Mouse (Mus musculus): Measurements from ENCODE around the gene Trim25. TPM values are rescaled to one million over a fixed set of nuclear protein-coding genes. Genes with fewer than 3 reads are reported as not detected.

Trim25 gene
- polyA plus RNA-seq, 1 experiment from 2014 or later = 13.4 TPM

GRCm38 (mm10) chr11:89061362-89061761 lies 62.2 kb downstream of the Trim25 start:
- H3K4me1 ChIP-seq (ENCODE audit: insufficient read depth) = peaks cover 13% of the 10 kb centered on the region
- no peaks in the 10 kb centered on the region for H3K9me3 ChIP-seq (ENCODE audit: low read depth, low read length)
- no peak overlapping the region; the same call in 1 of the 2 replicates for H3K4me2 ChIP-seq
- H3K27ac ChIP-seq (ENCODE audit: low read depth) = no peak overlapping the region
- 79% methylated on average over 7 of the region's 7 CpGs for WGBS
- no peaks in the 10 kb centered on the region for H3K36me3 ChIP-seq (ENCODE audit: insufficient read depth)
- ATAC-seq (ENCODE audit: insufficient read depth) (no peak), DNase-seq (peak; percentile 18)
- H3K27me3 ChIP-seq (ENCODE audit: insufficient read depth, low read length) = no peaks in the 10 kb centered on the region
- TF ChIP-seq CTCF (IDR thresholded peaks at IDR 0.05; ENCODE audit: low read depth) = no peak
- H3K4me3 ChIP-seq (ENCODE audit: low read depth, low read length) = no peak overlapping the region
- no peak overlapping the region for H3K9ac ChIP-seq

DNA sequence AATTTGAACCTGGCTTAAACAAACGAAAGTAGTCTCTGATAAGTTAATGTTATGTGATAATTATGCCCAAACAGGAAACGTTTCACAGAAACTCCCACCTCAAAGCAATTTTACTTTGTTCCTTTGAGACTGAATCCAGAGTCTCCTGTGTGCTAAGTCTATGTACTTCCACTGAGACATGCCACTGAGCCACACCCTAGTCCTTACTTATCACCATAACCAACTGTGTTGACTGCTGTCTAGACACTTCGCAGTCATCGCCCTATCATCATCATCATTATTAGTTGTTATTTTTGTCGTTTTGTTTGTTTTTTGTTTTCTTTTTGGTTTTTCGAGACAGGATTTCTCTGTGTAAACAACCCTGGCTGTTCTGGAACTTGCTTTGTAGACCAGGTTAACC lies 65.1 kb downstream of the Trim25 start:
- no peak overlapping the region for H3K4me3 ChIP-seq (ENCODE audit: low read depth, low read length)
- H3K27ac ChIP-seq (ENCODE audit: low read depth) = no peak overlapping the region
- peaks cover 4% of the 10 kb centered on the region for H3K4me1 ChIP-seq (ENCODE audit: insufficient read depth)
- no peaks in the 10 kb centered on the region for H3K9me3 ChIP-seq (ENCODE audit: low read depth, low read length)
- WGBS = 74% methylated on average over 6 of the region's 6 CpGs
- no peak for TF ChIP-seq CTCF (IDR thresholded peaks at IDR 0.05; ENCODE audit: low read depth)
- H3K9ac ChIP-seq = no peak overlapping the region
- H3K36me3 ChIP-seq (ENCODE audit: insufficient read depth) = no peaks in the 10 kb centered on the region
- ATAC-seq (ENCODE audit: insufficient read depth) (no peak), DNase-seq (no peak)
- H3K4me2 ChIP-seq = no peak overlapping the region
- no peaks in the 10 kb centered on the region for H3K27me3 ChIP-seq (ENCODE audit: insufficient read depth, low read length)

GRCm38 (mm10) chr11:89065297-89065696 lies 66.1 kb downstream of the Trim25 start:
- no peaks in the 10 kb centered on the region for H3K36me3 ChIP-seq (ENCODE audit: insufficient read depth)
- no peaks in the 10 kb centered on the region for H3K27me3 ChIP-seq (ENCODE audit: insufficient read depth, low read length)
- peak; percentile 34 for DNase-seq
- no peak overlapping the region for H3K4me3 ChIP-seq (ENCODE audit: low read depth, low read length)
- H3K4me1 ChIP-seq (ENCODE audit: insufficient read depth) = no peaks in the 10 kb centered on the region
- ATAC-seq (ENCODE audit: insufficient read depth) = no peak
- no peak overlapping the region for H3K27ac ChIP-seq (ENCODE audit: low read depth)
- H3K9ac ChIP-seq = no peak overlapping the region
- TF ChIP-seq CTCF (IDR thresholded peaks at IDR 0.05; ENCODE audit: low read depth) = peak; percentile 60
- H3K9me3 ChIP-seq (ENCODE audit: low read depth, low read length) = no peaks in the 10 kb centered on the region
- H3K4me2 ChIP-seq = no peak overlapping the region
- 93% methylated on average over 3 of the region's 3 CpGs for WGBS

- 78% methylated on average over 6 of the region's 6 CpGs for WGBS
- no peaks in the 10 kb centered on the region for H3K36me3 ChIP-seq (ENCODE audit: insufficient read depth)
- H3K27me3 ChIP-seq (ENCODE audit: insufficient read depth, low read length) = no peaks in the 10 kb centered on the region
- H3K4me1 ChIP-seq (ENCODE audit: insufficient read depth) = no peaks in the 10 kb centered on the region
- no peaks in the 10 kb centered on the region for H3K9me3 ChIP-seq (ENCODE audit: low read depth, low read length)
- ATAC-seq (ENCODE audit: insufficient read depth) (no peak), DNase-seq (no peak)
- H3K9ac ChIP-seq = no peak overlapping the region
- no peak for TF ChIP-seq CTCF (IDR thresholded peaks at IDR 0.05; ENCODE audit: low read depth)
- no peak overlapping the region for H3K27ac ChIP-seq (ENCODE audit: low read depth)
- no peak overlapping the region for H3K4me2 ChIP-seq
- no peak overlapping the region for H3K4me3 ChIP-seq (ENCODE audit: low read depth, low read length)
Measured at GRCm38 (mm10) chr11:89066126-89066525, 67.0 kb downstream of the Trim25 start.

GRCm38 (mm10) chr11:89066750-89067149 lies 67.6 kb downstream of the Trim25 start, which contains the start of gene Dgke:
Gene Dgke (minus strand): TSS chr11:89066850.
- no peaks in the 10 kb centered on the region for H3K9me3 ChIP-seq (ENCODE audit: low read depth, low read length)
- ATAC-seq (ENCODE audit: insufficient read depth) = no peak
- H3K9ac ChIP-seq = no peak within 1 kb of the TSS
- WGBS = 96% methylated on average over 1 of the region's 1 CpGs
- peak within 1 kb of the TSS; percentile 58 for H3K27ac ChIP-seq (ENCODE audit: low read depth)
- no peak for DNase-seq
- no peak for TF ChIP-seq CTCF (IDR thresholded peaks at IDR 0.05; ENCODE audit: low read depth)
- H3K4me1 ChIP-seq (ENCODE audit: insufficient read depth) = no peaks in the 10 kb centered on the region
- H3K27me3 ChIP-seq (ENCODE audit: insufficient read depth, low read length) = no peaks in the 10 kb centered on the region
- no peaks in the 10 kb centered on the region for H3K36me3 ChIP-seq (ENCODE audit: insufficient read depth)
- H3K4me3 ChIP-seq (ENCODE audit: low read depth, low read length) = no peak within 1 kb of the TSS
- H3K4me2 ChIP-seq = no peak within 1 kb of the TSS

DNA sequence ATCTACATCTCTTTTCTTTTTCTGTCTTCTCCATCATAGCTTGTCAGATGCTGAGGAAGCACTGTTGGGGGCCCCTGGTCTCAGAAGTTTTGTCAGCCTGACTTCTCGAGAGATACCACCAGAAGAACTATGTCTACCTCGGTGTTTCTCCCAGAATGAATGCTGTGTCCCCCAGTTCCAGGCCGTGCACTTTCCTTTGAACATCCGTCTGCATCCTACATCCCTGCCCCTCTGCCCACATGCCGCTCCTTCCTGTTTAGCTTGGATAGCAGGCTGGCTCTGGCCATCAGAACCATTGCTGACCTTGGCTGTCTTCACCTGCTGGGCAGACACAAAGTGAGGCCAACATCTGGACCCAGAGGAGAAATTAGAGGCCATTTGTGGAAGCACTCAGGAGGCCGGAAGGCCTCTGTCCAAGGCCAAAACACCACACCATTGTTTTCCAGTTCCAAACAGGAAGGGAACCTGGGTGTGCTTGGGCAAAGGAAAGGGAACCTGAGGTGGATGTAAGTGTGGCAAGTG lies 68.2 kb downstream of the Trim25 start:
- H3K4me2 ChIP-seq = no peak overlapping the region
- TF ChIP-seq CTCF (IDR thresholded peaks at IDR 0.05; ENCODE audit: low read depth) = no peak
- WGBS = 68% methylated on average over 6 of the region's 6 CpGs
- no peaks in the 10 kb centered on the region for H3K4me1 ChIP-seq (ENCODE audit: insufficient read depth)
- H3K27ac ChIP-seq (ENCODE audit: low read depth) = peak overlapping the region; percentile 58
- H3K4me3 ChIP-seq (ENCODE audit: low read depth, low read length) = no peak overlapping the region
- peak; percentile 55 for DNase-seq
- no peaks in the 10 kb centered on the region for H3K27me3 ChIP-seq (ENCODE audit: insufficient read depth, low read length)
- H3K36me3 ChIP-seq (ENCODE audit: insufficient read depth) = no peaks in the 10 kb centered on the region
- H3K9ac ChIP-seq = no peak overlapping the region
- no peak for ATAC-seq (ENCODE audit: insufficient read depth)
- no peaks in the 10 kb centered on the region for H3K9me3 ChIP-seq (ENCODE audit: low read depth, low read length)

GRCm38 (mm10) chr11:89067871-89068490 lies 68.8 kb downstream of the Trim25 start:
- Histone ChIP-seq H3K9ac (no peak overlapping the region), H3K4me2 (no peak overlapping the region), H3K36me3 (ENCODE audit: insufficient read depth) (no peaks in the 10 kb centered on the region), H3K27ac (ENCODE audit: low read depth) (peak overlapping the region; percentile 5), H3K4me3 (ENCODE audit: low read depth, low read length) (no peak overlapping the region), H3K4me1 (ENCODE audit: insufficient read depth) (no peaks in the 10 kb centered on the region), H3K27me3 (ENCODE audit: insufficient read depth, low read length) (no peaks in the 10 kb centered on the region), H3K9me3 (ENCODE audit: low read depth, low read length) (no peaks in the 10 kb centered on the region)
- WGBS = 58% methylated on average over 11 of the region's 11 CpGs
- no peak for DNase-seq
- no peak for ATAC-seq (ENCODE audit: insufficient read depth)
- TF ChIP-seq CTCF (IDR thresholded peaks at IDR 0.05; ENCODE audit: low read depth) = no peak
